Mouse (Mus musculus) midbrain, embryonic 14.5 days (tissue): ENCODE data around the gene Luc7l2. TPM values are rescaled to one million over a fixed set of nuclear protein-coding genes. Genes with fewer than 3 reads are reported as not detected.

Experiments used
- ATAC-seq: fragments of 200-750 bp; cut with Nextera tagmentation; 2 replicates; pipeline ENCODE4 v1.8.0; 2017; ENCODE audit warnings: moderate number of reproducible peaks, moderate library complexity; ENCODE audit not compliant: low FRiP score, low TSS enrichment
- DNase-seq: peaks from one replicate; pipeline ENCODE4 v3.0.0-alpha.2; 2015
- H3K27ac ChIP-seq: fragments of 300-500 bp; sonication (generic); replicated peaks from 2 replicates; pipeline ENCODE4 v1.5.1; 2014; ENCODE audit warnings: mild to moderate bottlenecking, low read depth, low read length, moderate library complexity
- H3K27me3 ChIP-seq: fragments of 300-500 bp; sonication (generic); 2 replicates; pipeline ENCODE4 v1.6.1; 2014; ENCODE audit warnings: low read length, control low read depth, mixed read lengths; ENCODE audit not compliant: control insufficient read depth, insufficient read depth
- H3K36me3 ChIP-seq: fragments of 300-500 bp; sonication (generic); 2 replicates; pipeline ENCODE4 v1.6.1; 2014; ENCODE audit warnings: low read length, control low read depth; ENCODE audit not compliant: control insufficient read depth, insufficient read depth
- H3K4me1 ChIP-seq: fragments of 300-500 bp; sonication (generic); 2 replicates; pipeline ENCODE4 v1.6.1; 2014; ENCODE audit warnings: mild to moderate bottlenecking, antibody characterized with exemption, low read length, control low read depth; ENCODE audit not compliant: control insufficient read depth, insufficient read depth
- H3K4me2 ChIP-seq: fragments of 300-500 bp; sonication (generic); 2 replicates; pipeline ENCODE4 v1.6.1; 2014; ENCODE audit warnings: mild to moderate bottlenecking, low read length, moderate library complexity
- H3K4me3 ChIP-seq: fragments of 300-500 bp; sonication (generic); replicated peaks from 2 replicates; pipeline ENCODE4 v1.5.1; 2014; ENCODE audit warnings: low read depth, low read length
- H3K9ac ChIP-seq: fragments of 300-500 bp; sonication (generic); replicated peaks from 2 replicates; pipeline ENCODE4 v1.6.1; 2014; ENCODE audit warnings: mild to moderate bottlenecking, low read length, moderate library complexity
- H3K9me3 ChIP-seq: fragments of 300-500 bp; sonication (generic); 2 replicates; pipeline ENCODE4 v1.6.1; 2016; ENCODE audit warnings: low read length, control low read depth, mixed read lengths; ENCODE audit not compliant: control insufficient read depth
- WGBS: fragments of 180-500 bp; shearing (Covaris S2); extraction: QIAGEN DNeasy Blood & Tissue Kit; methylation state at CpG from one replicate; pipeline ENCODE4 v1.1.7; 2014; 5-methylcytosine and 5-hydroxymethylcytosine counted together
- microRNA-seq: library from miRNA; unstranded; fragments of <30 nt; microRNA quantifications from one replicate; pipeline ENCODE4, GENCODE M21; 2016
- polyA plus RNA-seq: library from polyadenylated mRNA; unstranded; fragments of >200 nt; fragmentation: Nextera tagmentation; extraction: Ambion mirVana; gene quantifications from 2 replicates; pipeline ENCODE4 v1.2.1, GENCODE M21; 2014

Gene Luc7l2
- polyA plus RNA-seq, 1 experiment from 2014 or later: 48.3 TPM

GRCm38 (mm10) chr6:38649545-38649944 is 98.4 kb downstream of the Luc7l2 start:
- DNase-seq (peak; percentile 23), ATAC-seq (no peak)
- 73% methylated on average over 3 of the region's 3 CpGs for WGBS
- Histone ChIP-seq H3K4me2 (no peak overlapping the region), H3K9ac (no peak overlapping the region), H3K27ac (no peak overlapping the region), H3K9me3 (no peaks in the 10 kb centered on the region), H3K4me1 (no peaks in the 10 kb centered on the region), H3K4me3 (no peak overlapping the region), H3K36me3 (no peaks in the 10 kb centered on the region), H3K27me3 (no peaks in the 10 kb centered on the region)

GRCm38 (mm10) chr6:38650263-38650937 is 99.3 kb downstream of the Luc7l2 start:
- ATAC-seq (no peak; the same call in 1 of the 2 replicates), DNase-seq (peak; percentile 90)
- Histone ChIP-seq H3K27ac (no peak overlapping the region), H3K4me1 (no peaks in the 10 kb centered on the region), H3K9ac (no peak overlapping the region), H3K36me3 (no peaks in the 10 kb centered on the region), H3K4me3 (no peak overlapping the region), H3K9me3 (no peaks in the 10 kb centered on the region), H3K27me3 (no peaks in the 10 kb centered on the region), H3K4me2 (no peak overlapping the region)
- 43% methylated on average over 14 of the region's 14 CpGs for WGBS

Small RNA genes lying within 50 kb of the gene (microRNA-seq; reads per million reads assigned to microRNA genes)
- gene Mir7670: not detected

Other genes with a start within 250 kb of the Luc7l2 start
- gene Zc3hav1, start 196.7 kb upstream of the Luc7l2 start, polyA plus RNA-seq: 0.74 and 1.8 TPM in 2 replicates
- 4.7 and 6.0 TPM in 2 replicates for gene Ttc26, start 169.9 kb upstream of the Luc7l2 start, polyA plus RNA-seq
- gene Ubn2, start 117.4 kb upstream of the Luc7l2 start, polyA plus RNA-seq: 26.7 and 27.3 TPM in 2 replicates
- 178 and 234 TPM in 2 replicates for gene Fmc1, start 17.8 kb upstream of the Luc7l2 start, polyA plus RNA-seq
- gene Klrg2, start 85.9 kb downstream of the Luc7l2 start, polyA plus RNA-seq: 0.12 and 0.18 TPM in 2 replicates
- gene Clec2l, start 111.7 kb downstream of the Luc7l2 start, polyA plus RNA-seq: 12.9 and 25.5 TPM in 2 replicates